Mouse (Mus musculus): Measurements from ENCODE around the gene Lsm12.

Lsm12 gene

DNA sequence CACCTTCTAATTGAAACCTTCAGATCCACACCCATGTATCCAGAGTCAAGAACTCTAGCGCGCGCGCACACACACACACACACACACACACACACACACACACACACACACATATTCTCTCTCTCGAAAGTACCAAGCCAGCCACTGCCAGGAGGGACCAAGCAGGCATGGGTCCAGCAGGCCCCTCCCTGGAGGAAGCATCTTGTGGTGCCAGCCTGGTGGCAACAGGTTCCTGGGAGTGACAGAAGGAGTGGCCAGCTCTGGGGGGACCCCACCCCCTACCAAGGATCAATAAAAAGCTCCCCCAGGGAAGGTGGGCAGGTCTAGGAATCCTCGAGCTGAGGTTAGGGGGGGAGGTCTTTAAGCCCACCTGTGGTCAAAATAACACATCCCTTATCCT lies 32.3 kb upstream of the Lsm12 start:
- peak; percentile 17 to 63 for DNase-seq (ENCODE audit: inconsistent age in 2 of 2, low spot score in 1 of 2)

DNA sequence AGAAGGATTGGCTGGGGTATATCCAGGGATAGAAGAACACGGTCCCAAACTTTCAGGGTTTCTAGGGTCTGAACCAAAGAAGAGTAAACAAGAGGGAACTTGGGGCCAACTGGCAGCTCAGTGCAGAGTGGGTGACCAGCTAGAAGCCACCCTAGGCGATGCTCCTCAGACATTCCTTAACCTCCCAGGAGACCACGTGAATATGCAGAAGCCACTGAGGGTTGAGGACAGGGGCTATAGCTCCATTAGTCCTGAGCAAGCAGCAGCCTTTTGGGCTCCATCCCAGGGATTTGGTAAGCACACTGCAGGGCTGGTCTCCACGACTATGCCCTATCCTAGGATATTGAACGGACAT lies 31.8 kb upstream of the Lsm12 start:
- peak in 1 of 2 experiments; percentile 73 for DNase-seq (ENCODE audit: inconsistent age in 2 of 2, low spot score in 1 of 2)

DNA sequence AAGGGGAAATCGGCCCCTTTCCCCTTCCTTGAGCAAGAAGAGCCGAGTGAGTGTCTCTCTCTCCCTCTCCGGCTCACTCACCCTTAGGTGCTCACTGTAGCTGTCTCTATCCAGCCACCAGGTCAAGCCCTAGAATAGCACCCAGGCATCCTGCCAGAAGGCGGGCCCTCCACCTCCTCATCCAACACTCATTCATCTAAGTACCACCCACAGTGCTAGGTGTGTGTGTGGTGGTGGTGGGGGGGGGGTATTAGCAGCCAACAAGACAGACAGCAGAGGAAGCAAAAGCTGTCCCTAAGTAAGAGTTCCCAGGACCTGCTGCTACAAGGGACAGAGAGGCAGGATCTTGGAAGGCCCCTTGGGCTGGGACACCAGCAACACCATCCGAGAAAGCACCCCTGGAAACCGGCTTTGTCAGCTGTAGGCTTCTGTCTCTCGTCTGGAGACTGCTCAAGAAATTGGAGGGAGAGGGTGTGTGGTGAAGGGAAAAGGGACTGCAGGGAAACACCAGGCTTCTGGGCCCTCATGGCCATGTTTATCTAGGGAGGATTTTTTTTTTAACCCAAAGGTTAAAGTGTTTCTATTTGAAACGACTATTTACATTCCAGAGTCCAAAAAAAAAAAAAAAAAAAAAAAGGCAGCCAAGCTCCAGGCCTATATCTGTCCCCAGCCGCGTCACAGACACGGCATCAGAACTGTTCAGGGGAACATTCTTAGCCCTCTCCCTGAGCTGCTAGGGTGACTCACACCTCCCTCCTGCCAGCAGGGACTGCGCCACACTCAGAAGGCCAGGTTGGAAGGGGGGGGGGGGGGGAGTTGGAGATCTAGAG lies 31.2 kb upstream of the Lsm12 start:
- DNase-seq (ENCODE audit: inconsistent age in 2 of 2, low spot score in 1 of 2) = peak; percentile 81 to 82

DNA sequence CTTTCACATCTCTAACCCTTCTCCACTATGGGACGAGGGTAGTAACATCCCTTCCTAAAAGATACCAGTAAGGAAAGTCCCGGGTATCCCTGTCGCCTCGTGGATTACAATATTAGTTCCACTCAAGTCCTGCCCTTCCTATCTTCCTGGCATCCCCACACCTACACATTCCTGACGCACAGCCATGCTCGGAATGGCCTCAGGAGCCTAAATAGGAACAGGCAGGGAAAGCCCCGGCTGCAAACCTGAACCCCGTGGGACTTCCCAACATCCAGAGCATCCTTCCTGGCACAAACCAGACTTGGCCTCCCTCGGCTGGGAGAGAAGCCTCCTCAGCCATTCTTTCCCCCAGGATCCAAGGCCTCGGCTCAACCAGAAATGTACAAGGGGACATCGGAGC lies 30.4 kb upstream of the Lsm12 start:
- DNase-seq (ENCODE audit: inconsistent age in 2 of 2, low spot score in 1 of 2) = peak in 1 of 2 experiments; percentile 41

DNA sequence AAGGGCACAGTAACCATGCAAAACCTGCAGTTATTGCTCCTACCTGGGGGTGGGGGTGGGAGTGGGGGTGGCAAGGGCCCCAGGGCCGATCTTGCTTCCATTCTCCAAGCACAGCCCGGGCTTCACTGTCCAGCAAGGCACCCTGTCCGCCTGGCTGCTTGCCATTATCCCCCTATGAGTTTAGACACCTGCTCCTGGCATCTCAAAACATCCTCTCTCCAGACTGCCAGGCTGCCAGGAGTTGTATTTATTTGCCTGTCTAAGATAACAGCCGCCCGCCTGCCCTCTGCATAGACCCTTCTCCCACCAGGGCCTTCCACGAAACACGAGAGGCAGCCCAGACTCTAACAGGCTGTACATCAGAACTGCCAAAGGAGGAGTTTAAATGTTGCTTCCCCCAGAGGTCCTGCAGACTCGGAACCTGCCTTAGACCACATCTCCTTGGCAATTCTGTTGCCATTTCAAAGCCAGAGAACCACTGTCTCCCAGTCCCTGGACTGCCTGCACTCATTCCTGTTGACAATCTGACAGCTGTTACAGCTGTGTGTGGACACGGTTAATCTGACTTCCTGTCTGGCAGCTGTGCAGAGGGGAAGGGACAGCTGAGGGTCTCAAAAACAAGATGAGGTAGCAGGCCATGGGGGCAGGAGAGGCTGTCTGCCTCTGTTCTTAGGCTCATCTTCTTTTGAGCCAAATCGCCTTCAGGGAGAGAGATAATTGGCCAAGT lies 29.5 kb upstream of the Lsm12 start:
- DNase-seq (ENCODE audit: inconsistent age in 2 of 2, low spot score in 1 of 2) = peak in 1 of 2 experiments; percentile 39

DNA sequence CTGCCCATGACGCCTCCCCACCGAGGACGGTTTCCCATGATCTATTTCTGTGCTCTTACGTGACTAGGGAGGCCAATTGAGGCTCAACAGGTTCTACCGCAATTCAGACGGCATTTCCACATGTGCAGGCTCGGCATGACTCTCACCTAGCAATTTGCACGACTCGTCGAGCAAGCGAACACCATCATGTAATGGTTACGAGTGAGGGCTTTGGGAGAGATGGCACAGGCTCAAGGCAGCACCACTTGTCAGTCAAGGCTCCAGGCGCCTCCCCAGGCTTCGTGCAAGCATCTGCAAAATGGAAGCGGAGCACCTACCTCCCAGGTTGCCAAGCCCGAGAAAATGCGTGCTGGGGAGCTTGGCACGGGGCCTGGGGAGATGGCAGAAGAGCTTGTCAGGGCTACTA lies 26.8 kb upstream of the Lsm12 start:
- DNase-seq (ENCODE audit: inconsistent age in 2 of 2, low spot score in 1 of 2) = no peak

DNA sequence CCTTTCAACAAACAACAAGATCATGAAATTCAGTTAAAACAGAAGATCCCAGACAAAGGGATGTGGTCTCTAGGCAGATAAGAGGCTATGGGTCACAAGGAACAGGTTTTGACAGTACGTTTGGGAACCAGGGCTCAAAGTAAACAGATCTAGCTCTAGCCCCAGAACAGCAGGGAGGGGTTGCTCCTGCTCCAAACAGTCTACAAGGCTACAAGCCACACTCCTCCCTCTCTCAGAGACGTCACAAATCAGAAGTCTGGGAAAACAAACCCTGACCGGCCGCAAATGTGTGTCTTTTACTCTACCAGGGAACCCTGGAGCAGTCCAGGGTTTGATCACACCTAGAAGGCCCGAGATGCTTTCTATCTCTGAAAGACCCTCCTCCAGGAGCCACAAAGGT lies 25.9 kb upstream of the Lsm12 start:
- DNase-seq (ENCODE audit: inconsistent age in 2 of 2, low spot score in 1 of 2) = no peak

DNA sequence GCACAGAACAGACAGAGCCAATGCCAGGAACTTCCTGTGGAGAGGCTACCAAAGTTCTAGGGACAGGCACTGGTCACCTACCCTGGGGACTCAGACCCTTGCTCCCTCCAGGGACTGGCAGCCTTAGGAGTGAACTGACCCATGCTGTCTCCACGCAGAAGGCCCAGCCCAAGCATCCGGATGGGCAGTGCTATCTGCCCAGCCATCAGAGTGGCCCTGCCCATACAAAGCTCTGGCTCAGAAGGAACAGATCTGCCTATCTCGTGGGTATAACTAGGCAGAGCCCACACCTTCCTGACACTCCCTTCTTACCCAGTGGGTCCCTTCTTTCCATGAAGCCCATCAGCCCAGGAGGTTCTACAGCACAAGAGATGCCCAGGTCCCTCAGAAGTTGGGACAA lies 25.1 kb upstream of the Lsm12 start:
- no peak for DNase-seq (ENCODE audit: inconsistent age in 2 of 2, low spot score in 1 of 2)

DNA sequence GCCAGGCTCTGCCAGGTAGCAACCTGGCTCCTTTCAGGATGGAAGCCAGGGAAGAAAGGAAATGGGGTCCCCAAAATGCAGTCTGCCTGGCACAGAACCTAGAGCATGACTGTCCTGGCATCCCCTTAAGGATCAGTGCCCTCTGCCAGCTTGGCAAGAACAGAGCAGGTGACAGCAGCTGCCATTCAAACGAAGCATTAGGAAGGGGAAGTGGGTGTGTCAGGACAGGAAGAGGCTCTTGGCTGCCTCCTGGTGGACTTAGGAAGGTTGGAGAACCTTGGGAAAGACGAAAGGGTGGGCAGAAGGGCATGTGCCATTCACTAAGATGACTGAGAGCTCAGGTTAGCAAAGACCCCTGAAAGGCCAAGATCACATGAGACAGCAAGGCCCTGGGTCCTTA lies 24.6 kb upstream of the Lsm12 start:
- peak in 1 of 2 experiments; percentile 54 for DNase-seq (ENCODE audit: inconsistent age in 2 of 2, low spot score in 1 of 2)

DNA sequence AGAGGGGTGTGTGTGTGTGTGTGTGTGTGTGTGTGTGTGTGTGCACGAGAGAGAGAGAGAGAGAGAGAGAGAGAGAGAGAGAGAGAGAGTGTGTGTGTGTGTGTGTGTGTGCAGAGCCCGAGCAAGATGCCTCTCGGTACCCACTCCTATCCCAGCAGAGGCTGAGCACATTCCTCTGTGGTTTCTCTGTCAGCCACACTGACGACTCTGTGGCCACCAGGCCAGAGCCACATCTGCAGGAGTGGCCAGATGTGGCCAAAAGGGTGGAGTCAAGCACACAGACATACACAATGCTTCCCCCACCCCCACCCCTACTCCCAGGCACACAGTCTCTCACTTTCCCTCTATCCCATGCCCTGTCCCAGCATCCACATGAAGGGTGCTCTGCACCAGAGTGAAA lies 23.8 kb upstream of the Lsm12 start:
- no peak for DNase-seq (ENCODE audit: inconsistent age in 2 of 2, low spot score in 1 of 2)

DNA sequence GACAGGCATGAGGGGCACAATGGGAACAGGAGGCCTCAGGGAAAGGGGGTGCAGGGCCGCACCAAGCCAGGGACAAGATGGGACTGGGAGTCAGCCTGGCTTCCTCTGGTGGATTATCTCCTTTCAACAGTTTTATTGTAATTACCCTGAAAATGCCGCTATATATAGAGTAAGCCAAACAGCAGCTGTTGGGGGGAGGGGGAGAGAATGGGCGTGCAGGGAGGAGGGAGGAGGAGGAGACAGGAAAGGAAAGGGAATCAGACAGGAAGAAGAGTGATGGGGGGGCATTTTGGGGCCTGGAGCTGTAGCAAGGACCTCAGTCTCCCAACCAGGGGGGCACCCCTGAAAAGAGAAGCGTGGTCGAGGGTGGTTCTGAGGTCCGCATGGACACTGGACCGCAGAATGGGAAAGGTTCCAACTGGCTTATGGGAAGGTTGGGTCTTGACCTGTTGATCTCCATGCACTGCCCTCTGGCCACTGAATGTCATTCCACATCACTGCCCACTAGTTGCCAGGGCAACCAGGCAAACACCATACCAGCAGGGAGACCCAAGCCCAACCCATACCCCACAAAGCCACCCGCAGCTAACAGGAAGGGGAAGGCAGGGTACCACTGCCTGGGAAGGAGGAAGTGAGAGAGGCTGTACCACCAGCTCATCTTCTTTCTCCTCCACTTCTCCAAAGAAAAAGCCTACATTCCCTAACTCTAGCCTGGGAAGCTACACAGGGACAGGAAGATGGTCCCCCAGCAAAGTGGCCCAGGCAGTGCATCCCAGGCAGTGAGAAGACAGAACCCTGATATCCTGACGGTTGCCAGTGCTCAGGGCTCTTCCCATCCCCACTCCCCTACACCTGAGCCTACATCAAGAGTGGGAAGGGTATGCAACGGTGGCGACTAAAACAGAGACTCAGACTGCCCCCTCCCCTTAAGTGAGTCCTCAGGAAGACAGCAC lies 23.0 kb upstream of the Lsm12 start:
- no peak for DNase-seq (ENCODE audit: inconsistent age in 2 of 2, low spot score in 1 of 2)

DNA sequence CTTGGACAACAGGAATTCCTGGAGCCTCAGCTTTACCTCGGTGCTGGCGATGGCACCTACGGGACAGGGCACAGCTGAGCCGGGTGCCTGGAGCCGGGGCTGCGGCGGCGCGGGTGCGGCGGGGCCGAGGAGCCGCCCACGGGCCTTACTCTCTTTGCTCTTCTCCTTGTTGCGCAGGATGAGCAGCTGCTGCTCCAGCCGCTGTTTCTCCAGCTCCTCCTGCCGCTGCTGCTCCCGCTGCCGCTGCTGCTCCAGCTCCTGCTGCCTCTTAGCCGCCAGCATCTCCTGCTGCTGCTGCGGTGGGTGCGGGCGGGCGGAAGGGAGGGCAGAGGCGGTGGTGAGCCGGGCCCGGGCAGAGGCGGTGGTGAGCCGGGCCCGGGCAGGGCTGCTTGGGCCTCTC lies 21.4 kb upstream of the Lsm12 start:
- DNase-seq (ENCODE audit: inconsistent age in 2 of 2, low spot score in 1 of 2) = no peak

DNA sequence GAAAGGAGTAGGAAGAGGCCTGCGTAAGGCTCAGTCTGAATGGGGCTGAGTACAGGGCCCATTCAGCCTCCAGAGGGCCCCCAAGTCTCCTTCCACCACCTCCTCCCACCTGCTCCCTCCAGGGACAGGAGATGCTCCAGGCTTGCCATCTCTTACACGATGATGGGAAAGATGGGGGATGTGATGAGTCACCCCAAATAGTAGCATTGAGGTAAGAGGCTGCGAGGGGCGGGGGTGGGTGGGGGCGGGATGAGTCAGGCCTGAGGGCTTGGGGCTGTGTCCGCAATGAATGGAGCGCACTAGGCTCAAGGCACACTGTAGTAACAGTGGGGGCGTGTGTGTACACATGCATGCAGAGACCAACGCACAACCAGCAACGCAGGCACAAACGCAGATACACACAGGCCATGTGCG lies 16.3 kb upstream of the Lsm12 start:
- DNase-seq (ENCODE audit: inconsistent age in 2 of 2, low spot score in 1 of 2) = no peak

DNA sequence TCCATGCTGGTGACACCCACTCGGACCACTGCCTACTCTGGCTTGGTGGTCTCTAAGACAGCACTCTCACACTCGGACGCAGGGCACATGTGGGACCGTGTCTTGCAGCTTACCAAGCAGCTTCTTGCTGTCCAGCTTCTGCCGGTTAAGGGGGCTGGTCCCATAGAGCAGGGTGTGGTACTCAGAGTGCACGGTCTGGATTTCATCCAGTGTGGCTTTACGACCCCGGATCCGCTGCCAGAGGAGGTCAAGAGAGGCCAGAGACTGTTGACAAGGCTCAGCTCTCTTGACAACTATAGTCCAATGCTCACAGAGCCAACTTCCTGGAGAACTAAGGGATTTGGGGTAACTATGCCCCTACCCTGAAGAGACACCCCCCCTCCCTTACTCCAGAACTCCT lies 14.8 kb upstream of the Lsm12 start:
- no peak for DNase-seq (ENCODE audit: inconsistent age in 2 of 2, low spot score in 1 of 2)

DNA sequence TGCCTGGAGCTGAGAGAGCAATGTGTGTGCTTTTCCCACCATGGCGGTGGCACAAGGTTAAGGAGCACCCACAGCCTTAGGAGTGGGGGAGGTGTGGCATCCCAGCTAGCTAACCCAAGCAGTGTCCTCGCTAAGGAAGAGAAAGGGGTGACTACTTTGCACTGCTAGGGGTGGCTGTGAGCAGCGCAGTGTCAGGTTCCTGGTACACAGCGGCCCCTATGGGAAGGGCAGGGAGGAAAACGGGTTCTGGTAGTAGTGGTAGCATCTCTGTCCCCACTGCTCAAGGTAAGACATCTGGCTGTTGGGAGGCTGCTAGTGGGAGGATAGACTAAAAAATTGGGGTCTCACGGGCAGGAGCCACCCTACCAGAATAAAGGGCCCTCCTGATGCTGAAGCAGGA lies 13.1 kb upstream of the Lsm12 start:
- DNase-seq (ENCODE audit: inconsistent age in 2 of 2, low spot score in 1 of 2) = no peak

DNA sequence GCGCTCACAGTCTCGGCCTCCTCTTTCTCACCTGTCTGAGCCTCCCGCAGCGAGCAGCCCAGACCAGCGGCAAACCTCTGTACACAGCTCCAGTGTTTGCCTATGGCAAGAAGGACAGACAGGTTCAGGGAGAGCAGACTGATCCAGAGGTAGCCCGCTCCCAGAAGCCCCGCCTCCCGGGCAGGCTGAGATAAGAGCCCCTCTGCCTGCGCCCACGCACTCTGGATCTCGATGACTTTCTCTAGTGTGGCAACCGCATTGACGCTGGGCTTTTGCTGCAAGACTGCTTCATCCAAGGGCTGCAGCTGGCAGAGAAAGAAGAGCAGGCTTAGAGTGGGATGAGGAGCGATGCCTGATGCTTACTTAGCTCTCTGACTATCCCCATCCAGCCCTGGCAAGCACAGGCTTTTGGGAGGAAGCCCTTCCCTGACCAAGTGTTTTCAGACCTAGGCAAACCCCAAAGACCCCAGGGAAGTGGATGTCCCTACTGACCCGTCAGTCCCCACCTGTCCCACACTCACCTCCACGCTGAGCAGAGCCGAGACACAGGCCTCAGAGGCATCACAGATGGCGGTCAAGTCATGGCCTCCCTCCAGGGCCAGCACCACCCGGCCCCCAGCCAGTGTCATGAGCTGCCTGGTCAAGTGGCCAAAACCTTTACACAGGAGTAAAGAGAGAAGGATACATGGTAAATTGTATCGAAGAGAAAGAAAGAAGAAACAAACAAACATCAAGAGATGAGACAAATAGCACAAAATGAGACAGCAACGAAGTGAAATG lies 11.1 kb upstream of the Lsm12 start:
- DNase-seq (ENCODE audit: inconsistent age in 2 of 2, low spot score in 1 of 2) = no peak

DNA sequence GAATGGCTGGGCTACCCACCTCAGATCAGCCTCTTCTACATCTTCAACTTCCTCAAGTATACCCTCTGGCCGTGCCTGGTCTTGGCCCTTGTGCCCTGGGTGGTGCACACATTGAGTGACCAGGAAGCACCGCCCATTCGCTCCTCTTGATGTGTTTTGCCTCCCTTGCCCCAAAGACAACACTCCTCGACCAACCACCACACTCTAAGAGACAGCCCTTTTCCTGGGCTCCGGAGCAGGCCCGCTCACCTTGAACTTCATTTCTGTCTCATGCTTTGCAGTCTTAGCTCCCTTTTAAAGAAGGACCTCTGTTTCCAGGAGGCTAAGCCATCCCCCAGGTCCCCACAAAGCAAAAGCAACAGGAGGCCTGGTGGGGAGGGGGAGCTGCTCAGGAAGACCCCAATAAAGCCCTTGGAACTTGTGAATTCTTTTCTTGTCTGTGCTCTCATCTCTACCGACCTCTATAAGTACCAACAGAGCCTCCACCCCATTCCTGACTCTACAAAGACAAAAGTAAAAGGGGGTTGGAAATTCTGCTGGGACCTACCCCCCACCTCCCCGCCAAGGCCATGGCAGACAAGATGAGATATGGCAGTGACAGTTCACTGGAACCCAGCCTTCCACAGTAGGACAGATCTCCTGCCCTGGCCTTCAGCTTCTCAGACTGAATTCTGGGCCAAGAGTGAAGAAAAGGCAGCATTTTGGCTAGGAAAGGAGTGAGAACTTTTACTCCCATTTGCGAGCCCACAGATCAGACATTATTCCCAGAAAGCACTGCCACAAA lies 8.8 kb upstream of the Lsm12 start:
- peak; percentile 85 to 92 for DNase-seq (ENCODE audit: inconsistent age in 2 of 2, low spot score in 1 of 2)

DNA sequence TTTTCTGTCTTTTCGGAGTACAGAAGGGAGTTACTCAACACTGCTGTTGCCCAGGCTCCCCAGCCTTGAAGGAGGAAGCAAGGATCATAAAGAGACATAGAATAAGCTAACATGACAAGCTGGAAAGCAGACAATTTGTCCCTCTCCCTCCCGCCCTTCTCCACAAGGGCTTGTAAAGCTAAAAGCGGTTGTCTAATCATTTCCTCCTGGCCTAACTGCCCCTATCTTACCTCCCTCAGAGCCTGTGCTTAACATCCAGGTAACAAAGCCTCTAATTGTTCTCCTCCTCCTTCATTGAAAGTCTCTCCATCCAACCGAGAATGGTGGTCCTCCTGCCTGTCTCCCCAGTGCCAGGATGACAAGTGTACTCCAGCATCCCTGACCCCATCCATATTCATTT lies 5.8 kb upstream of the Lsm12 start:
- DNase-seq (ENCODE audit: inconsistent age in 2 of 2, low spot score in 1 of 2) = no peak

DNA sequence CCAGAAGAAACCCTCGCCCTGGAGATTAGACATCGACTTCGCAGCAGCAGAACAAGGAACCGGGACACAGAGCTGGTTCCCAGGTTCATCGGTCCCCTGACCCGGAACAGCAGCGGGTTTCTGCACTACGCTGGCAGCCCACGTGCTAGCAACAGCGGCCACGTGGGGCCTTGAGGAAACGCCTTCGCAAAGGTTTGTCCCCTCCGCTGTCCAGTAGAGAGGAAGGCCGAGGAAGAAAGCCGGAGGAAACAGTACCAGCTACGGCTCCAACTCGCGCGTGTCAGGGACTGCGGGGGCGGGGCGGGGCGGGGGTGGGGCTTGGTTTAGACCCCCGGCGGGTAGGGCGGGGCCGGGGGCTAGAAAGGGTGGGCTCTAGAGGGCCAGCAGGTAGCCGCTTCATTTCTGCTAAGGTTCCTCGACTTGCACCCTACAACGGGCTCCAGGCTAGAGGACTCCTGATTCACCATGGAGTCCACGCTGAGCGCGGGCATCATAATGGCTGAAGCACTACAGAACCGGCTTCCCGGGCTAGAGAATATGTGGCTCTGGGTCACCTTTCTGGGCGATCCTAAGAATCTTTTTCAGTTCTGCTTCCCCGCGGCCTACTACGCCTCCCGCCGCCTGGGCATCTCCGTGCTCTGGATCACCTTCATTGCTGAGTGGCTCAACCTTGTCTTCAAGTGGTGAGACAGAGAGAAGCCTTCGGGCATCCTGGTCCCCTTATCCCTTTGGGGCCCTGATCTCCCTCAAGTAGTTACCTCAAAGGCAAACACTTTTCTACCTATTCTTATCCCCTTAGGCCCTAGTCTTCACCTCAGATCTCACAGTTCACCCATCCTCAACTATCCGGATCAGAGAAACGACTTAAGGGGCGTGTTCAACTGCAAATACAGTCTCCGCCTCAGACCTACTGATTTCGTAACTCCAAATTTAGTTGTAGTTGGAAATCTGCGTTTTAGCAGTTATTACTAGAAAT lies 4.7 kb upstream of the Lsm12 start, which contains the start of gene G6pc3:
G6pc3 (plus strand) TSS at position 160 of the 976 bp plus-strand sequence.
- DNase-seq (ENCODE audit: inconsistent age in 2 of 2, low spot score in 1 of 2) = peak; percentile 94 to 98

Data from adrenal gland, adult (tissue).